Mouse (Mus musculus): ENCODE results near the gene Fry.

Fry gene

GRCm38 (mm10) chr5:150275314-150275713 is 156.9 kb downstream of the Fry start:
- DNase-seq (ENCODE audit: low spot score), result no peak

- DNase-seq (ENCODE audit: low spot score), result no peak
Observed at GRCm38 (mm10) chr5:150276611-150277010, 158.2 kb downstream of the Fry start.

GRCm38 (mm10) chr5:150279387-150279786 is 160.9 kb downstream of the Fry start:
- DNase-seq (ENCODE audit: low spot score), result no peak

GRCm38 (mm10) chr5:150281084-150281483 is 162.6 kb downstream of the Fry start:
- DNase-seq (ENCODE audit: low spot score), result no peak

GRCm38 (mm10) chr5:150282091-150282490 is 163.6 kb downstream of the Fry start:
- DNase-seq (ENCODE audit: low spot score), result no peak

DNA sequence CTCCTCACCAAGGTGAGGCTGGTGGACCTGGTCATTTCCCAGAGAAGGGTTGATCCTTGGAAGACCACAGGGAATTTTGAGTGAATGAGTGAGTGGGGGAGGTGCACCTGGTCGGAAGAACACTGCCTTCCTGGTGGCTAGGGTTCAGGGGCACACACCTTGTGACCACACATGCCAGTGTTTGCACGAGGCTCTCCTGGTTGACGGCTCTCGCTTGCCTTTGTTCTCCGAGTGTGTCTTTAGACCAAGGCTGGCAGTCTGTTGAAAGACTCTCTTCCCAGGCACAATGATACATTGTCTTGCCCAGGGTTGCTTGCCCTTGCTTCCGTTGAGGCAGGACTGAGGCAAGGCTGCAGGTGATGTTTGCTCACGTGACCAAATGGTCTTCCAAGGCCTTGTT is 169.5 kb downstream of the Fry start:
- no peak for DNase-seq (ENCODE audit: low spot score)

- DNase-seq (ENCODE audit: low spot score), result no peak
Observed at GRCm38 (mm10) chr5:150289611-150290010, 171.2 kb downstream of the Fry start.

- no peak for DNase-seq (ENCODE audit: low spot score)
Observed at GRCm38 (mm10) chr5:150290494-150291199, 172.2 kb downstream of the Fry start.

DNA sequence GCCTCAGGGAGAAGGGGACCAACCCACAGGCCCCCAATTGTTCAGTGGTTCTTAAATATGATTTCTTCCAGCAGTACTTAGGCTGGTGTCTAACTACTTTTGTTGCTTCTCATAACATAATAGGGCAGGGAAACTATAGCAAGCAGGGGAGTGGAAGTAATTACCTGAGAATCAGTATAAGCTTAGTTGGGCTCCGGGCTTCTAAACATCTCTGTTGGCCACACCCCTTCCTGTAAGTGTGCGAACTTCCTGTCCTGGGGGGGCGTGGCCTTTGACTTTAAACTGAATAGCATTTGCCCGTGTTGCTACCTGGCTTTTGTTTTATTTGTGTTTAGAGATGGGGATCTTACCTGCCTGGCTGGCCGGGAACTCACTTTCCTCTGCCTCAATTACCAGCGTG is 172.8 kb downstream of the Fry start:
- no peak for DNase-seq (ENCODE audit: low spot score)

DNA sequence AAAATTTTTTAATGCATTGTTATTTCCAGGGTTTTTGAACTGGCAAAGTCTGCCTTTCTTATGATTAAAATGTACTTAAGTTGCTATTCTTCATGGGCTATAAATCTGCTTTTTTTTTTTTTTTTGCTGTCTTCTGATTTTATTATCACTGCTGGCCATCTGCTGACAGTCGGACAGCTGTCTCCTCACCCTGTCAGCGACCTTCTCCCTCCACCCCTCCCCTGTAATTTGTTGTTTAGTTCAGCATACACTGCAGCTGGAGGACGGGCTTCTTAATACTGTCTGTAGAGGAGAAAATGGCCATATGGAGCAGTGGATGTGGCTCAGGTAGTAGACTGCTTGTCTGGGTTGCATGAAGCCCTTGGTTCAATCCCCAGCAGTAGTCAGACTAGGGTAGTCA is 173.7 kb downstream of the Fry start:
- no peak for DNase-seq (ENCODE audit: low spot score)

GRCm38 (mm10) chr5:150294306-150294705 is 175.9 kb downstream of the Fry start:
- no peak for DNase-seq (ENCODE audit: low spot score)

DNA sequence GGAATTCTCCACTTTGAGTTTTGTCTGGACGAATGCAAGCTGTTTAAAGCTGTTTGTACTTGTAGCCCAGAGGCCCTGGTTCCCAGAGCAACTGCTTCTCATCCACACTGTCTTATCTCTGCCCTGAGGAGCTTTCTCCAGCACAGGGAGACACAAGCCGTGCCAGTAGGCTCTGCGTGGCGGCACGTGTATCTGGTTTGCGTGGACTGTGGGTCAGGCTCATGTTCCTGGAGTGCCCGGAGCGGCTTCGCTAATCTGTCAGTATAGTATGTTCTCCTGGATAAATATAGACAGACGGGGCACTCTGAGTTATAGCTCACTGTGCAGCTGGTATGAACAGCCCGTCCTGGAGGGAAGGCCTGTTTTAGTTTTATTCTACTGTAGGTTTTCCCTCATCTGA is 176.7 kb downstream of the Fry start:
- no peak for DNase-seq (ENCODE audit: low spot score)

GRCm38 (mm10) chr5:150298969-150299368 is 180.5 kb downstream of the Fry start:
- no peak for DNase-seq (ENCODE audit: low spot score)

- DNase-seq (ENCODE audit: low spot score), result no peak
Observed at GRCm38 (mm10) chr5:150302123-150302522, 183.7 kb downstream of the Fry start.

DNA sequence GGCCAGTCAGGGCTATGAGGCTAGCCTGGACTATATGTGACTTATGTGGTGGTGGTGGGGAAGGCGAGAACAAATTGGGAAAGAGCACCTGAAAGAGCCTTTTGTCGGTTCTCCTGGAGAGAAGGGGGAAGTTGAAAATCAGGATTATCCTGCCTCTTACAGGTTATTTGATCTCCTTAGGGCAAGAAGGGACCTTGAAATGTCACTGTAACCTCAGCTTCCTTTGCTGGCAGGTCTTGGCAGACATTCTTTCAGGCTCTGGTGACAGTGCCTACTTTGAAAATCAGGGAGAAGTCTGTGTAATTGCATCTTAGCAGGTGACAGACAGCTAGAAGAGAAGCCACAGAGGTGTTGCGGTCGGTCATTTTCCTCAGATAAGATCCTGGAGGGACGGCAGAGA is 184.6 kb downstream of the Fry start:
- no peak for DNase-seq (ENCODE audit: low spot score)

GRCm38 (mm10) chr5:150306497-150306896 is 188.1 kb downstream of the Fry start:
- DNase-seq (ENCODE audit: low spot score), result no peak

DNA sequence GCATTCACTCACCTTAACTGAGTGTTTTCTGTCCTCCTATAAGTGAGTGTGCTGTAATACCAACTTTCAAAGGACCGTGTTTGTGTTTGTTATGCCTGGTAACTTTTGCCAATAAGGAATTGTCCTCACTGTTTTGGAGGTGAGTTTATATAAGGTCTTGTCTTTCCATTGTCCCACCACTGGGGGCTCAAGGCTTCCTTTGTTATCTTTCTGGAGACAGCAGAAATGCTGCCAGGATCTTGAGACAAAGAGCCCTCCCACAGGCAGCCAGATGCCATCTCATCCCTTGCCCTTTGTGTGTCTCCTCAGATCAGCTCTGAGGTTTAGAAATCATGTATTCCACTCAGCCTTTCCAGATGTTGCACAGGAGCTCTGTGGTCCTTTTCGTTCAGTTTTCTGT is 194.8 kb downstream of the Fry start:
- DNase-seq (ENCODE audit: low spot score), result no peak

GRCm38 (mm10) chr5:150314582-150314981 is 196.1 kb downstream of the Fry start:
- DNase-seq (ENCODE audit: low spot score), result no peak

DNA sequence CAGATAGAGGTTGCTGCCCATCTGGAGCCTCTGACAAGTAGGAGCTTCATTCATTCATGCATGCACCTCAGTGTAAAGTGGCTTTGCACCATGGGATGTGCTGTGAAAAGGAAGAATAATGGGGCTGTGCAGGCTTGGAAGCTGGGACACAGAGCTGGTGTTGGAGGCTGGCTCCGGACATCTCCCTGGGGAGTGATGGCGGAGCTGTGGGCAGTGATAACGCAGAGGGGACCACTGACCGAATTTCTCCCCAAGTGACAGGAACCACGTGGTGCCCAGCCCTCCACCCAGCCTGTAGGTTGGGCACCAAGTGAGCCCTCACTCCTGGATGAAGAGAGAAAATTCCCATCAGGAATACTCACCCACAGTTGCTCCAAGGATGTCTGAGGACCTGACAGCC is 207.0 kb downstream of the Fry start:
- DNase-seq (ENCODE audit: low spot score), result no peak

DNA sequence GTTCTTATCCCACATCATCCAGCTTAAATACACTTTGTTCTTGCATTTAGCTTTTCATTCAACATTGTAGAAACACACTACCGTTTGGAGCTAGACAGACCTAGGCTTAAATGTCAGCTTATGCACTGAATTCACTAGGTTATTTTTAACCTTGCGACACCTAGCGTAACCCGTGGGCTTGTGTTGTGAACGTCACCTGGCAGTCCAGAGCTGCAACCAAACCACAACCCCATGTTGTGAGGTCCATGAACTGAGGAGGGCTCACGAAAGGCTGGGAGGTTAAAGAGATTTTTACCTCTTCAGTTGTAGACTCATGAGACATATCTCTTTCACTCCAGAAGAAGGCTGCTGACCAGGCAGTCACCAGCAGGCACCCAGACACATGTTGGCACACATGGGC is 210.2 kb downstream of the Fry start:
- DNase-seq (ENCODE audit: low spot score), result no peak

GRCm38 (mm10) chr5:150331821-150332220 is 213.4 kb downstream of the Fry start:
- DNase-seq (ENCODE audit: low spot score), result no peak

- DNase-seq (ENCODE audit: low spot score), result no peak
Observed at GRCm38 (mm10) chr5:150332810-150333209, 214.4 kb downstream of the Fry start.

GRCm38 (mm10) chr5:150333328-150333731 is 214.9 kb downstream of the Fry start:
- DNase-seq (ENCODE audit: low spot score), result no peak

- no peak for DNase-seq (ENCODE audit: low spot score)
Observed at GRCm38 (mm10) chr5:150336451-150336850, 218.0 kb downstream of the Fry start.

DNA sequence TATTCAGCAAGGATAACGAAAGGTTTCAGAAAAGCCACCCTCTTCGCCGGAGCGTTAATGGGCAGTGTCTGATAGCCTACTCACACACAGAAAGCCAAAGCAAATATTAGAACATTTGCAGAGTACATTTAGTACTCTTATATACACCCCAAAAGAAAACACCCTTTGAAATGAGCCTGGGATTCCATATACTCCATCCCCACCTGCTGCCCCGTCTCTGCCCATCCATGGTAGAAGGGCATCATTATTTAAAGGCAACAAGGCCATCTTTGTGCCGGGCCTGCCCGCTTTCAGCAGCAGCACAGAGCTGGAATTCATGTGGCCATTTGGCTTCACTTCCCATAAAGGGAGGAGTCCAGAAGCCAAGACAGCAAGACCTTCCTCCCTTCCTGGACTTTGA is 219.3 kb downstream of the Fry start:
- no peak for DNase-seq (ENCODE audit: low spot score)

Measured in ovary, postnatal 10 days (tissue).